Mouse (Mus musculus) midbrain, embryonic 10.5 days (tissue): Measurements from ENCODE around the gene Fads6. TPM values are rescaled to one million over a fixed set of nuclear protein-coding genes. Genes with fewer than 3 reads are reported as not detected.

Experiments used
- DNase-seq: peaks from one replicate; pipeline ENCODE4 v3.0.0-alpha.2; 2017; ENCODE audit warnings: low spot score
- H3K27ac ChIP-seq: fragments of 300-500 bp; sonication (generic); replicated peaks from 2 replicates; pipeline ENCODE4 v1.5.1; 2016; ENCODE audit warnings: mild to moderate bottlenecking
- H3K27me3 ChIP-seq: fragments of 300-500 bp; sonication (generic); 2 replicates; pipeline ENCODE4 v1.6.1; 2016; ENCODE audit warnings: low read depth, mild to moderate bottlenecking; ENCODE audit not compliant: poor library complexity, severe bottlenecking
- H3K36me3 ChIP-seq: fragments of 300-500 bp; sonication (generic); 2 replicates; pipeline ENCODE4 v1.6.1; 2016; ENCODE audit warnings: mild to moderate bottlenecking, moderate library complexity
- H3K4me1 ChIP-seq: fragments of 300-500 bp; sonication (generic); 2 replicates; pipeline ENCODE4 v1.6.1; 2016
- H3K4me3 ChIP-seq: fragments of 300-500 bp; sonication (generic); 2 replicates; pipeline ENCODE4 v1.5.1; 2016; ENCODE audit warnings: mild to moderate bottlenecking, moderate library complexity
- H3K9me3 ChIP-seq: fragments of 300-500 bp; sonication (generic); replicated peaks from 2 replicates; pipeline ENCODE4 v1.6.1; 2016; ENCODE audit warnings: mild to moderate bottlenecking
- WGBS: fragments of 180-500 bp; shearing (Covaris S2); methylation state at CpG from one replicate; pipeline ENCODE4 v1.1.7; 2016; 5-methylcytosine and 5-hydroxymethylcytosine counted together
- polyA plus RNA-seq: library from polyadenylated mRNA; unstranded; fragments of >200 nt; fragmentation: Nextera tagmentation; extraction: Ambion mirVana; gene quantifications from 2 replicates; pipeline ENCODE4 v1.2.1, GENCODE M21; 2016

Gene Fads6
- 0.22 and 0.37 TPM in 2 replicates for polyA plus RNA-seq

GRCm38 (mm10) chr11:115297214-115297826 lies at the start of gene Fads6:
Gene Fads6 (minus strand): TSS chr11:115297663.
- Histone ChIP-seq H3K4me1 (peaks cover 16% of the 10 kb centered on the region), H3K36me3 (no peaks in the 10 kb centered on the region), H3K27ac (peak within 1 kb of the TSS; percentile 82), H3K27me3 (peaks cover 45% of the 10 kb centered on the region), H3K4me3 (peak within 1 kb of the TSS; percentile 67), H3K9me3 (peaks cover 5% of the 10 kb centered on the region; the same call in 1 of the 2 replicates)
- DNase-seq, result peak; percentile 63
- under 1% methylated on average over 44 of the region's 44 CpGs for WGBS

GRCm38 (mm10) chr11:115345515-115345914 lies 48.1 kb upstream of the Fads6 start:
- peaks cover 17% of the 10 kb centered on the region for H3K4me1 ChIP-seq
- H3K9me3 ChIP-seq, result no peaks in the 10 kb centered on the region
- H3K36me3 ChIP-seq, result no peaks in the 10 kb centered on the region
- peaks cover 56% of the 10 kb centered on the region for H3K27me3 ChIP-seq
- H3K27ac ChIP-seq, result no peak overlapping the region
- H3K4me3 ChIP-seq, result no peak overlapping the region
- 52% methylated on average over 7 of the region's 7 CpGs for WGBS
- no peak for DNase-seq

DNA sequence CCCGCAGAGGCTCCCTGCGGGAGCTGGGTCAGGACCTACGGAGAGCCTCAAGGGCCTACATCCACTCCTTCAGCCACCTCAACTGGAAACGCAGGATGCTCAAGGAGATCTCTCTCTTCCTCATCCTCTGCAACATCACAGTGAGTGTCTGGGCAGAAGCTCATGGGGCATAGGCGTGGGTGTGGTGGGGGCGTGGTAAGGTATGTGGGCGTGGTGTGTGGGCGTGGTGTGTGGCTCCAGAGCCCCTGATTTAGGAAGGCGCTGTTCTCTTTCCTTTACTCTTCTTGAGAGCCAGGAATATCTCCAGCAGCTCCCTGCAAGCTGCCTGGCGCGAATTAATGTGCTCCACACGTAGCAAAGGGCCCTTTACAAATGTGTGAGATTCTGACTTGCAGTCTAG lies 47.5 kb upstream of the Fads6 start:
- no peak overlapping the region for H3K4me3 ChIP-seq
- H3K36me3 ChIP-seq, result no peaks in the 10 kb centered on the region
- H3K9me3 ChIP-seq, result no peaks in the 10 kb centered on the region
- DNase-seq, result no peak
- H3K27ac ChIP-seq, result no peak overlapping the region
- peaks cover 17% of the 10 kb centered on the region for H3K4me1 ChIP-seq
- H3K27me3 ChIP-seq, result peaks cover 59% of the 10 kb centered on the region
- WGBS, result 13% methylated on average over 12 of the region's 12 CpGs

DNA sequence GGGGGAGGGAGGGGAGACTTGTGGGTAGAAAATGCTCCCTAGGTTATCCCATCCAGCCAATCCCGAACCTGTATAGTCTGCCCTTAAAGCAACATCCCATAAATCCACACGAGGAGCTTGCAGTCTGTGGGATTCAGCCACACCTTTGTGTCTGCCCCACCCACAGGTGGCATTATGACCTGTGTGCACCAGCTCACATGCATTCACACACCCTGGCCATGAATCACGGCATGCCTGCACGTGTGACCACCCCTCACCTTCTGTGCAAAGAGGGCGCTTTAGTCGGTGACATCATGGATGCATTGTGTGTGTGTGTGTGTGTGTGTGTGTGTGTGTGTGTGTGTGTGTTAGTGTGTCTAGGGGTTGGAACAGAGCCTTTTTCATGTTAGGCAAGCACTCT lies 44.4 kb upstream of the Fads6 start:
- Histone ChIP-seq H3K27me3 (peaks cover 66% of the 10 kb centered on the region), H3K27ac (no peak overlapping the region), H3K9me3 (no peaks in the 10 kb centered on the region), H3K4me3 (no peak overlapping the region), H3K4me1 (peaks cover 12% of the 10 kb centered on the region), H3K36me3 (no peaks in the 10 kb centered on the region)
- WGBS, result 75% methylated on average over 6 of the region's 6 CpGs
- DNase-seq, result no peak

- Histone ChIP-seq H3K4me3 (no peak overlapping the region), H3K27me3 (peaks cover 70% of the 10 kb centered on the region), H3K36me3 (no peaks in the 10 kb centered on the region), H3K27ac (no peak overlapping the region), H3K4me1 (peaks cover 13% of the 10 kb centered on the region), H3K9me3 (no peaks in the 10 kb centered on the region)
- 68% methylated on average over 2 of the region's 2 CpGs for WGBS
- no peak for DNase-seq
These were observed 43.8 kb upstream of the Fads6 start for GRCm38 (mm10) chr11:115341246-115341645.

- Histone ChIP-seq H3K27me3 (peaks cover 75% of the 10 kb centered on the region), H3K27ac (no peak overlapping the region), H3K36me3 (no peaks in the 10 kb centered on the region), H3K9me3 (no peaks in the 10 kb centered on the region), H3K4me3 (no peak overlapping the region), H3K4me1 (peaks cover 35% of the 10 kb centered on the region)
- DNase-seq, result no peak
- WGBS, result 70% methylated on average over 1 of the region's 1 CpGs
These were observed 40.4 kb upstream of the Fads6 start for GRCm38 (mm10) chr11:115337826-115338225.

- H3K27ac ChIP-seq, result no peak overlapping the region
- peaks cover 36% of the 10 kb centered on the region for H3K4me1 ChIP-seq
- H3K4me3 ChIP-seq, result no peak overlapping the region
- no peaks in the 10 kb centered on the region for H3K36me3 ChIP-seq
- no peaks in the 10 kb centered on the region for H3K9me3 ChIP-seq
- no peak for DNase-seq
- peaks cover 80% of the 10 kb centered on the region for H3K27me3 ChIP-seq
- WGBS, result 67% methylated on average over 3 of the region's 3 CpGs
These were observed 39.9 kb upstream of the Fads6 start for GRCm38 (mm10) chr11:115337350-115337749.

DNA sequence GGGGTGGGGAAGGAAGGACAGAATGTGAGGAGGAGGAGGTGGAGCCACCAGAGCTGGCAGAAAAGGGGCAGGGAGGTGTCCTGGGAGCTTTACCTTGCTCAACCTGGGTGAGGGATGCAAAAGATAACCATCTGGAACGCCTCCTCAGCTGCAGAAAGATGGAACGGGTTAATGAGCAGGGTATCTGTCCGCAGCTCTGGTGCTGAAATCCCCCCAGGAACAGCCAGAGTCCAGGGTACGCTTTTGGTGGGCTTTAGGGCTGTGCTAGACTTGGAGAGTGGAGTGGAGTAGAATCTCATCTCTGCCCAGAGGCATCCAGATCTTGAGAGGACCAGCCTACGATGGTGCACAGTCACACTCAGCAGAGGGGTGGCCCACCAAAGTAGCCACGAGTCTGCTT lies 38.7 kb upstream of the Fads6 start:
- no peak overlapping the region for H3K27ac ChIP-seq
- H3K36me3 ChIP-seq, result no peaks in the 10 kb centered on the region
- 19% methylated on average over 6 of the region's 6 CpGs for WGBS
- peaks cover 92% of the 10 kb centered on the region for H3K27me3 ChIP-seq
- DNase-seq, result no peak
- no peak overlapping the region for H3K4me3 ChIP-seq
- no peaks in the 10 kb centered on the region for H3K9me3 ChIP-seq
- H3K4me1 ChIP-seq, result peaks cover 38% of the 10 kb centered on the region

DNA sequence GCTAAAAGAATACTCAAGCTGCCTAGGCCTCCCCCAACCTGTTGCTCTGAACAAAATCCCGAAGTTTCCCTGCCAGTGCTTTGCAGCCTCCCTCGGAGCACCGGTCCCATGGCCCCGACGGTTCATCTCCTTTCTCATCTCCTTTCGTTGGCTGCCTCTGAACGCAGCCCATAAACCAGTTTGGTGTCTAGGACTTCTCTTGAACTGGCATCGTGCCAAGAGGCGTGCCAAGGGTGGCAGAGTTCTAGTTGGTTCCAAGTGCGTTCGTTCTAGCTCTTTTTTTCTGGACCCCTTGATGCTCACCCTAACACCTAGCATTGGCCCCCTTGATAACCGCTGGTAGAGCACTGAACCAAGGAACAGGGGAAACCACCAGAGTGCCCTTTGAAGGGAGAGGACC lies 37.8 kb upstream of the Fads6 start:
- peaks cover 92% of the 10 kb centered on the region for H3K27me3 ChIP-seq
- peaks cover 38% of the 10 kb centered on the region for H3K4me1 ChIP-seq
- H3K27ac ChIP-seq, result no peak overlapping the region
- H3K9me3 ChIP-seq, result no peaks in the 10 kb centered on the region
- 56% methylated on average over 12 of the region's 12 CpGs for WGBS
- H3K36me3 ChIP-seq, result no peaks in the 10 kb centered on the region
- H3K4me3 ChIP-seq, result peak overlapping the region; percentile 43; the same call in 1 of the 2 replicates
- no peak for DNase-seq

- H3K4me3 ChIP-seq, result peak within 1 kb of the TSS; percentile 43
- peaks cover 38% of the 10 kb centered on the region for H3K4me1 ChIP-seq
- H3K36me3 ChIP-seq, result no peaks in the 10 kb centered on the region
- DNase-seq, result no peak
- no peaks in the 10 kb centered on the region for H3K9me3 ChIP-seq
- peaks cover 92% of the 10 kb centered on the region for H3K27me3 ChIP-seq
- no peak within 1 kb of the TSS for H3K27ac ChIP-seq
- WGBS, result 8% methylated on average over 29 of the region's 29 CpGs
These were observed 37.1 kb upstream of the Fads6 start, which contains the start of gene Otop3 for GRCm38 (mm10) chr11:115334531-115334930. Gene Otop3 (plus strand): TSS chr11:115334731.

DNA sequence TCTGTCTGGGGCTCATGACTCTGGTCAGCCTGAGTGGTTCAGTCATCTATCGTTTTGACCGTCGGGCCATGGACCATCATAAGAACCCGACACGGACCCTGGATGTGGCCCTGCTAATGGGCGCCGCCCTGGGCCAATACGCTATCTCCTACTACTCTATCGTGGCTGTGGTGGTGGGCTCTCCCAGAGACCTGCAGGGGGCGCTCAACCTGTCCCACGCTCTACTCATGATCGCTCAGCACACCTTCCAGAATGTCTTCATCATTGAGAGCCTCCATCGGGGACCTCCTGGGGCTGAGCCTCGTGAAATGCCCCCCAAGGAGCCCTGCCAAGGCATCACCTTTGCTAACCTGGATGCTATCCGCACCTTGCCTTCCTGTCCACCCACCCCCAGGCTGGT lies 31.9 kb upstream of the Fads6 start:
- H3K36me3 ChIP-seq, result no peaks in the 10 kb centered on the region
- H3K9me3 ChIP-seq, result no peaks in the 10 kb centered on the region
- H3K27ac ChIP-seq, result no peak overlapping the region
- H3K4me1 ChIP-seq, result peaks cover 19% of the 10 kb centered on the region
- WGBS, result 68% methylated on average over 15 of the region's 15 CpGs
- H3K4me3 ChIP-seq, result no peak overlapping the region
- DNase-seq, result no peak
- peaks cover 81% of the 10 kb centered on the region for H3K27me3 ChIP-seq

GRCm38 (mm10) chr11:115326730-115327129 lies 29.3 kb upstream of the Fads6 start:
- no peaks in the 10 kb centered on the region for H3K36me3 ChIP-seq
- no peak overlapping the region for H3K4me3 ChIP-seq
- 84% methylated on average over 7 of the region's 7 CpGs for WGBS
- no peak overlapping the region for H3K27ac ChIP-seq
- H3K9me3 ChIP-seq, result no peaks in the 10 kb centered on the region
- peaks cover 20% of the 10 kb centered on the region for H3K4me1 ChIP-seq
- peaks cover 81% of the 10 kb centered on the region for H3K27me3 ChIP-seq
- DNase-seq, result no peak

- no peak overlapping the region for H3K4me3 ChIP-seq
- no peak for DNase-seq
- H3K27me3 ChIP-seq, result peaks cover 87% of the 10 kb centered on the region
- H3K27ac ChIP-seq, result no peak overlapping the region
- peaks cover 45% of the 10 kb centered on the region for H3K4me1 ChIP-seq
- no peaks in the 10 kb centered on the region for H3K9me3 ChIP-seq
- WGBS, result 25% methylated on average over 32 of the region's 32 CpGs
- H3K36me3 ChIP-seq, result no peaks in the 10 kb centered on the region
These were observed 25.9 kb upstream of the Fads6 start for GRCm38 (mm10) chr11:115323354-115323753.
